Mouse (Mus musculus): Measurements from ENCODE around the gene Flnb.

The Flnb gene

GRCm38 (mm10) chr14:8000247-8000646 is 182.5 kb downstream of the Flnb start:
- no peak for DNase-seq
